13 mouse cellular contexts compared by ENCODE assay signal in the genomic region with DNA sequence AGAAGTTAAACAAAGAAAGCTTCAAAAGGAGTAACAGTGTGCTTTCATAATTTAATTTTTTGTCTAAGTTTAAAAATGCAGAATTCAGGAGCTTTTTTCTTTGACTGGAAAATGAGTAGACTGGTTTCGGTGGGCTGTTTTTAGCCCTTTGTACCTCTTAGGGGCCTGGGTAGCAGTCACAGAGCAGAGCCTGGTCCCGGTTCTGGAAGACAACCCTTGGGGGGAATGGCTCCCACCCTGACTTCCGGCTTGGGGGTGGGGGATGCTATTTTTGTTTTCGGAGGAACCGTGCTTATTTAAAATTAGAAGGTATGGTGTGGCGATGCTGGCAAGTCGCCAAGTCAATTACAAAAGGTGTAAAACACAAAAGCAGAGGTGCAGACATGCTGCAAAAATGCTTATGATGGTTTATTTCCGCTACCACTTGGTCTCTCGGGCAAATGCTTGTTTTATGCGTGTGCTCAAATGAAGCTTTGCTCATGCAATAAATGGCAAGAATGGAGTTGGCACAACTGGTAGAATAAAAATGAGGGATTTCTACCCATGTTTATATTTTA. TPM values are rescaled to one million over a fixed set of nuclear protein-coding genes. Genes with fewer than 3 reads are reported as not detected.
DNase-seq lines count a peak whose midpoint lies in the region; ATAC-seq and TF ChIP-seq lines count a peak whose summit lies in the region.
"Had no signal": no experiment of that assay in that cellular context is flagged by ENCODE, and none has a peak within 500 bp of the region (broad histone marks: within the 10 kb centered on the region; RNA-seq: fewer than 3 reads in every experiment).

No protein-coding gene starts in this region.

- H3K36me3 ChIP-seq in heart, embryonic 12.5 days, result no peaks in the 10 kb centered on the region
- H3K36me3 ChIP-seq in kidney, embryonic 16.5 days (ENCODE audit: insufficient read depth, low read length), result no peaks in the 10 kb centered on the region
- H3K36me3 ChIP-seq in forebrain, embryonic 14.5 days (ENCODE audit: control insufficient read depth, insufficient read depth, low read length), result no peaks in the 10 kb centered on the region
- H3K36me3 ChIP-seq in limb, embryonic 14.5 days (ENCODE audit: control insufficient read depth, insufficient read depth, low read length), result no peaks in the 10 kb centered on the region

- no peaks in the 10 kb centered on the region for H3K9me3 ChIP-seq in heart, embryonic 12.5 days (replicated peaks)
- 0 out of 2 replicates have a peak, but pooled peaks cover 5% of the 10 kb centered on the region for H3K9me3 ChIP-seq in kidney, embryonic 16.5 days (ENCODE audit: low read length)
- no peaks in the 10 kb centered on the region for H3K9me3 ChIP-seq in forebrain, embryonic 14.5 days (replicated peaks; ENCODE audit: control insufficient read depth, low read length)
- no peaks in the 10 kb centered on the region for H3K9me3 ChIP-seq in limb, embryonic 14.5 days (ENCODE audit: control insufficient read depth, low read length)

- H3K4me3 ChIP-seq in heart, embryonic 12.5 days, result 0 out of 2 replicates have a peak overlapping the region, but pooled peaks have one; percentile 9
- no peak overlapping the region for H3K4me3 ChIP-seq in kidney, embryonic 16.5 days (ENCODE audit: low read length)
- H3K4me3 ChIP-seq in forebrain, embryonic 14.5 days (ENCODE audit: low read depth, low read length), result no peak overlapping the region
- H3K4me3 ChIP-seq in limb, embryonic 14.5 days (replicated peaks; ENCODE audit: low read length), result no peak overlapping the region
- H3K4me3 ChIP-seq: gastrocnemius, adult 2 months had no signal

- H3K27ac ChIP-seq in heart, embryonic 12.5 days (ENCODE audit: poor library complexity, severe bottlenecking), result peak overlapping the region; percentile 43
- no peak overlapping the region for H3K27ac ChIP-seq in kidney, embryonic 16.5 days (ENCODE audit: low read length)
- peak overlapping the region; percentile 78 for H3K27ac ChIP-seq in forebrain, embryonic 14.5 days (ENCODE audit: low read depth, low read length)
- no peak overlapping the region for H3K27ac ChIP-seq in limb, embryonic 14.5 days (replicated peaks; ENCODE audit: low read depth, low read length)
- H3K27ac ChIP-seq: gastrocnemius, adult 2 months had no signal

- H3K4me2 ChIP-seq in heart, embryonic 12.5 days, result peak overlapping the region; percentile 45
- H3K4me2 ChIP-seq in kidney, embryonic 16.5 days (replicated peaks; ENCODE audit: low read depth, low read length), result no peak overlapping the region
- H3K4me2 ChIP-seq in forebrain, embryonic 14.5 days (ENCODE audit: low read length), result peak overlapping the region; percentile 31
- H3K4me2 ChIP-seq in limb, embryonic 14.5 days (replicated peaks; ENCODE audit: low read depth, low read length, severe bottlenecking), result 0 out of 2 replicates have a peak overlapping the region, but pooled peaks have one; percentile 3

- no peaks in the 10 kb centered on the region for H3K27me3 ChIP-seq in heart, embryonic 12.5 days (replicated peaks)
- H3K27me3 ChIP-seq in kidney, embryonic 16.5 days (ENCODE audit: insufficient read depth, low read length), result no peaks in the 10 kb centered on the region
- H3K27me3 ChIP-seq in forebrain, embryonic 14.5 days (replicated peaks; ENCODE audit: control insufficient read depth, insufficient read depth, low read length), result no peaks in the 10 kb centered on the region
- H3K27me3 ChIP-seq in limb, embryonic 14.5 days (ENCODE audit: control insufficient read depth, insufficient read depth, low read length), result no peaks in the 10 kb centered on the region

- intact Hi-C loops in heart, postnatal 10 days (cut with DNase I), result no loop called here

- 51% methylated on average over 10 of the region's 10 CpGs for WGBS in heart, embryonic 12.5 days
- WGBS in kidney, embryonic 16.5 days, result 61% methylated on average over 10 of the region's 10 CpGs
- 39% methylated on average over 10 of the region's 10 CpGs for WGBS in forebrain, embryonic 14.5 days
- WGBS in limb, embryonic 14.5 days, result 35% methylated on average over 10 of the region's 10 CpGs

- DNase-seq in heart, postnatal 10 days, result no peak
- peak; percentile 11 for DNase-seq in kidney, postnatal 10 days
- peak; percentile 58 for DNase-seq in forebrain, embryonic 14.5 days (ENCODE audit: low spot score)
- DNase-seq in limb, embryonic 14.5 days (ENCODE audit: low spot score), result no peak
- DNase-seq in layer of hippocampus, postnatal 25 days (ENCODE audit: extremely low spot score in 1 of 2, low spot score in 1 of 2), result no peak
- DNase-seq in spleen, postnatal 36 days (ENCODE audit: low spot score in 2 of 2), result no peak
- DNase-seq: adrenal gland, adult 2 months; gastrocnemius, adult 2 months; liver; lung, postnatal 14 days had no signal

- TF ChIP-seq POLR2A in limb, embryonic 14.5 days (IDR thresholded peaks at IDR 0.05; ENCODE audit: borderline replicate concordance, extremely low read depth, insufficient read depth, insufficient read length), result no peak

- H3K4me1 ChIP-seq in heart, embryonic 12.5 days (replicated peaks), result peaks cover 44% of the 10 kb centered on the region
- peaks cover 15% of the 10 kb centered on the region for H3K4me1 ChIP-seq in kidney, embryonic 16.5 days (ENCODE audit: insufficient read depth, low read length)
- peaks cover 12% of the 10 kb centered on the region for H3K4me1 ChIP-seq in forebrain, embryonic 14.5 days (ENCODE audit: control insufficient read depth, insufficient read depth, low read length)
- H3K4me1 ChIP-seq in limb, embryonic 14.5 days (ENCODE audit: control insufficient read depth, insufficient read depth, low read length), result peaks cover 12% of the 10 kb centered on the region

- ATAC-seq in heart, embryonic 12.5 days (ENCODE audit: insufficient number of reproducible peaks, low FRiP score), result no peak
- ATAC-seq in kidney, embryonic 16.5 days (ENCODE audit: low FRiP score, low TSS enrichment), result no peak
- ATAC-seq in forebrain, embryonic 14.5 days, result peak; percentile 46; the same call in 1 of the 2 replicates
- no peak for ATAC-seq in limb, embryonic 14.5 days (ENCODE audit: low FRiP score, low read depth)
- ATAC-seq: intestine, postnatal 0 days had no signal

- H3K9ac ChIP-seq in heart, embryonic 12.5 days, result no peak overlapping the region
- H3K9ac ChIP-seq in kidney, embryonic 16.5 days (replicated peaks; ENCODE audit: low read length), result no peak overlapping the region
- no peak overlapping the region for H3K9ac ChIP-seq in forebrain, embryonic 14.5 days (ENCODE audit: low read length)
- no peak overlapping the region for H3K9ac ChIP-seq in limb, embryonic 14.5 days (ENCODE audit: low read depth, low read length, severe bottlenecking)

RNA-seq across cellular contexts. Expression of a gene that starts 34.5 kb away (rescaled TPM):
- 121 and 122 TPM in 2 replicates for polyA plus RNA-seq in heart, embryonic 12.5 days (2016; fragmentation: Nextera tagmentation; extraction: Ambion mirVana)
- total RNA-seq in heart, postnatal 10 days (2021), result 10 to 100 TPM; 58.8 to 59.7 TPM
- polyA plus RNA-seq in kidney, embryonic 16.5 days (2015; fragmentation: Nextera tagmentation; extraction: Ambion mirVana), result 10.3 and 11.7 TPM in 2 replicates
- 15.9 and 16.6 TPM in 2 replicates for polyA plus RNA-seq in forebrain, embryonic 14.5 days (2014; fragmentation: Nextera tagmentation; extraction: Ambion mirVana)
- polyA plus RNA-seq in limb, embryonic 14.5 days (2012; rRNA removed), result 15.3 and 15.5 TPM in 2 replicates
- polyA plus RNA-seq in limb, embryonic 14.5 days (2014; fragmentation: Nextera tagmentation; extraction: Ambion mirVana), result 25.8 and 29.6 TPM in 2 replicates
- total RNA-seq in layer of hippocampus, postnatal 25 days (2021), result 10 to 100 TPM; 82.2 to 99.1 TPM

Comparison
In these comparisons a context has a peak if more than half of its experiments do, and no peak if none do; other contexts are left out.
1. H3K27ac ChIP-seq: peak in heart, embryonic 12.5 days (single experiment) and forebrain, embryonic 14.5 days (single experiment); none in kidney, embryonic 16.5 days (single experiment) and limb, embryonic 14.5 days (single experiment).
2. DNase-seq: peak in kidney, postnatal 10 days (single experiment) and forebrain, embryonic 14.5 days (single experiment); none in heart, postnatal 10 days (0 of 2), limb, embryonic 14.5 days (single experiment), layer of hippocampus, postnatal 25 days (0 of 2) and spleen, postnatal 36 days (0 of 2).